Comparison of ENCODE assay signal across 9 mouse cellular contexts in the genomic region with DNA sequence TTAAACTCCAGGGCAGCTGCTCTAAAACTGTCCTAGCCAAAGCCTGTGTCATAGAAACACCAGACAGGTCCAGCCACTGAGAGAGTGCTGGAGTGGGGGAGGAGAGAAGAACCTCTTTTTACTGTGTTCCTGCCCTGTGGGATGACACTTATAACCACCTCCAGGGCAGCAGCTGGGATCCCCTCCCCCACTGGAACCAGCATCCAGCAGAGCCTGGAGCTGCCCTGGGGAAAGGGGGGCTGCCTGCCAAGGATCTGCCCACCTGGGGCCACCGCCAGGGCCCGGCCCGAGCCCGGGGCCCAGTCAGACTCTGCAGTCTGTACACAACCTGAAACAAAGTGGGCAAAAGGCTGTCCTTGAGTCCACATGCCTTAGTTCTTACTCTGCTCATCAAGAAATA. TPM values are rescaled to one million over a fixed set of nuclear protein-coding genes. Genes with fewer than 3 reads are reported as not detected.
A peak's percentile ranks its signal among the peaks of the same experiment; 100 is the strongest.
DNase-seq lines count a peak whose midpoint lies in the region; ATAC-seq lines count a peak whose summit lies in the region.
"Had no signal": no experiment of that assay in that cellular context is flagged by ENCODE, and none has a peak within 500 bp of the region (broad histone marks: within the 10 kb centered on the region; RNA-seq: fewer than 3 reads in every experiment).

No protein-coding gene starts in this region.

- no peak for ATAC-seq in cerebellum, adult (ENCODE audit: insufficient number of reproducible peaks, low FRiP score, low TSS enrichment)
- ATAC-seq in monocyte, adult 5-6 weeks (replicated peaks; ENCODE audit: insufficient number of reproducible peaks, low FRiP score, low TSS enrichment, poor library complexity, severe bottlenecking), result no peak

- peak; percentile 49 for DNase-seq in cerebellum, adult 11-12 months
- DNase-seq in ovary, postnatal 36 days (ENCODE audit: low spot score), result peak; percentile 33
- DNase-seq in ovary, postnatal 10 days (ENCODE audit: low spot score), result no peak
- DNase-seq in cerebellum, postnatal 14 days, result peak; percentile 34 to 51
- DNase-seq in skeletal muscle tissue, adult 2 months (ENCODE audit: low read depth, low spot score), result peak; percentile 72
- DNase-seq in left cerebral cortex, adult 18-20 months (ENCODE audit: low spot score in 2 of 2), result no peak
- DNase-seq: kidney, postnatal 25 days had no signal

RNA-seq across cellular contexts. Expression of gene Cct8l1, which starts 11.1 kb away (rescaled TPM):
- total RNA-seq in left cerebral cortex, adult 18-20 months (2021), result under 1 TPM; 0.30 to 0.40 TPM
- not detected in 3 replicates for total RNA-seq in monocyte, adult 5-6 weeks (2017)

RNA-seq across cellular contexts. Expression of gene Kmt2c, which starts 28.3 kb away (rescaled TPM):
- total RNA-seq in left cerebral cortex, adult 18-20 months (2021), result 10 to 100 TPM; 63.3 to 63.7 TPM
- total RNA-seq in monocyte, adult 5-6 weeks (2017), result 71.9 to 130 TPM (median 77.4 TPM) in 3 replicates

Comparison
In these comparisons a context has a peak if more than half of its experiments do, and no peak if none do; other contexts are left out.
1. DNase-seq: peak in cerebellum, adult 11-12 months (single experiment), ovary, postnatal 36 days (single experiment), cerebellum, postnatal 14 days (2 of 2) and skeletal muscle tissue, adult 2 months (single experiment); none in ovary, postnatal 10 days (single experiment) and left cerebral cortex, adult 18-20 months (0 of 2).